In the genomic region with DNA sequence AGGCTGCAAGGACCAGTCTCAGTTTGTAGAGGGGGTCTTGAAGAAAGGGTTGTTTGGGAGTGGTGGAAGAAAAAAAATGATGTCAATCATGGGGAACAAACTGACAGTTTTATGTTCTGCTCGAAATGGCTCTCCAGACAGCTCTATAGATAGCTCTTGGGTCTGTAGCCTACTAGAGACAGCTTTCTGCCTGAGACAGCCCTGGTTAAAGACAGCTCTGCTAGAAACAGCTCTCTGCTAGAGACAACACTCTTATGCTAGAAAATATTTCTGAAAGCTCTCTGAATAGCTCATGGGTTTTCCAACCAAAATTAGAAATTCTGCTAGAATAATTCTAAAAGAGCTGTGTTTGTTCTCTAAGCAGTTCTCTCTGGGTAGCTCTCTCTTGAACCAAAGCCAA, we compare ENCODE assay signal across 15 mouse cellular contexts.
"Had no signal": no experiment of that assay in that cellular context is flagged by ENCODE, and none has a peak within 500 bp of the region (broad histone marks: within the 10 kb centered on the region; RNA-seq: fewer than 3 reads in every experiment).

No protein-coding gene starts in this region.

- DNase-seq: gastrocnemius, postnatal 14 days; gastrocnemius, postnatal 36 days; heart, adult 11 months; heart, adult 2 months; heart, postnatal 14 days; heart, postnatal 36 days; kidney, adult 11 months; kidney, adult 2 months; kidney, adult 9 months; kidney, postnatal 14 days; kidney, postnatal 36 days; liver; liver, embryonic 13.5 days had no signal

- ATAC-seq: hindbrain, postnatal 0 days; intestine, embryonic 16.5 days had no signal
